Mouse (Mus musculus) CD8-positive naive resting alpha-beta T cell, adult 57 days (primary cell): ENCODE results near the gene Polr3a. TPM values are rescaled to one million over a fixed set of nuclear protein-coding genes. Genes with fewer than 3 reads are reported as not detected.

Experiments
- total RNA-seq: library from RNA; stranded (reverse); gene quantifications from one replicate; pipeline ENCODE4 v1.2.4, GENCODE M21; 2023

Gene Polr3a
- total RNA-seq: 47.6 TPM

GRCm38 (mm10) chr14:24486773-24487227, at the start of gene Polr3a, which contains the start of gene Rps24:
Gene Polr3a (minus strand): TSS chr14:24487058.
Gene Rps24 (plus strand): TSS chr14:24487125.

Other genes with a start within 250 kb of the Polr3a start
- 0.98 TPM for gene Dlg5, start 241.1 kb downstream of the Polr3a start, total RNA-seq
- gene E330034G19Rik, start 193.8 kb downstream of the Polr3a start, total RNA-seq: not detected
- 6,847 TPM for gene Rps24, start 67 bp upstream of the Polr3a start, total RNA-seq